Mouse (Mus musculus): Measurements from ENCODE around the gene Ano6.
A peak's percentile ranks its signal among the peaks of the same experiment; 100 is the strongest.

Gene Ano6

GRCm38 (mm10) chr15:95768703-95769102, 21.9 kb upstream of the Ano6 start:
- DNase-seq, result peak; percentile 29 to 46

GRCm38 (mm10) chr15:95769576-95769975, 21.1 kb upstream of the Ano6 start:
- peak; percentile 65 to 67 for DNase-seq

GRCm38 (mm10) chr15:95770307-95770706, 20.3 kb upstream of the Ano6 start:
- no peak for DNase-seq

GRCm38 (mm10) chr15:95772374-95772773, 18.3 kb upstream of the Ano6 start:
- DNase-seq, result no peak

GRCm38 (mm10) chr15:95772861-95773836, 17.5 kb upstream of the Ano6 start:
- peak; percentile 75 to 77 for DNase-seq

GRCm38 (mm10) chr15:95774197-95774596, 16.4 kb upstream of the Ano6 start:
- no peak for DNase-seq

GRCm38 (mm10) chr15:95774674-95775414, 15.8 kb upstream of the Ano6 start:
- DNase-seq, result no peak

GRCm38 (mm10) chr15:95777743-95778142, 12.9 kb upstream of the Ano6 start:
- DNase-seq, result no peak

- no peak for DNase-seq
Measured at GRCm38 (mm10) chr15:95778710-95779109, 11.9 kb upstream of the Ano6 start.

- no peak for DNase-seq
Measured at GRCm38 (mm10) chr15:95786624-95787023, 4.0 kb upstream of the Ano6 start.

- peak in 1 of 2 experiments; percentile 35 for DNase-seq
Measured at GRCm38 (mm10) chr15:95787578-95787977, 3.1 kb upstream of the Ano6 start.

GRCm38 (mm10) chr15:95789562-95790528, 798 bp upstream of the Ano6 start:
- peak in 1 of 2 experiments; percentile 29 for DNase-seq

- peak in 1 of 2 experiments; percentile 57 for DNase-seq
Measured at GRCm38 (mm10) chr15:95791141-95791791, 623 bp downstream of the Ano6 start.

- DNase-seq, result no peak
Measured at GRCm38 (mm10) chr15:95791855-95792254, 1.2 kb downstream of the Ano6 start.

- peak; percentile 45 to 54 for DNase-seq
Measured at GRCm38 (mm10) chr15:95792261-95793260, 1.9 kb downstream of the Ano6 start.

GRCm38 (mm10) chr15:95793748-95794491, 3.3 kb downstream of the Ano6 start:
- no peak for DNase-seq

GRCm38 (mm10) chr15:95794611-95795565, 4.2 kb downstream of the Ano6 start:
- DNase-seq, result peak; percentile 24 to 29

GRCm38 (mm10) chr15:95796062-95796461, 5.4 kb downstream of the Ano6 start:
- peak; percentile 35 to 38 for DNase-seq
